Mouse (Mus musculus) midbrain, embryonic 11.5 days (tissue): ENCODE results near the gene Tlx3. TPM values are rescaled to one million over a fixed set of nuclear protein-coding genes. Genes with fewer than 3 reads are reported as not detected.

Experiments used
- ATAC-seq: fragments of 200-750 bp; cut with Nextera tagmentation; 2 replicates; pipeline ENCODE4 v1.8.0; 2017; ENCODE audit warnings: moderate TSS enrichment, moderate library complexity; ENCODE audit not compliant: low FRiP score
- DNase-seq: peaks from one replicate; pipeline ENCODE4 v3.0.0; 2015; ENCODE audit warnings: low spot score; ENCODE audit errors: missing footprints
- H3K27ac ChIP-seq: fragments of 300-500 bp; sonication (generic); 2 replicates; pipeline ENCODE4 v1.5.1; 2014; ENCODE audit warnings: low read depth, low read length
- H3K27me3 ChIP-seq: fragments of 300-500 bp; sonication (generic); 2 replicates; pipeline ENCODE4 v1.6.1; 2014; ENCODE audit warnings: mild to moderate bottlenecking, low read length, moderate library complexity, mixed read lengths; ENCODE audit not compliant: control insufficient read depth, insufficient read depth
- H3K36me3 ChIP-seq: fragments of 300-500 bp; sonication (generic); 2 replicates; pipeline ENCODE4 v1.6.1; 2014; ENCODE audit warnings: mild to moderate bottlenecking, low read length, moderate library complexity, mixed read lengths; ENCODE audit not compliant: control insufficient read depth, insufficient read depth
- H3K4me1 ChIP-seq: fragments of 300-500 bp; sonication (generic); 2 replicates; pipeline ENCODE4 v1.6.1; 2014; ENCODE audit warnings: low read length; ENCODE audit not compliant: control insufficient read depth, insufficient read depth
- H3K4me2 ChIP-seq: fragments of 300-500 bp; sonication (generic); 2 replicates; pipeline ENCODE4 v1.6.1; 2014; ENCODE audit warnings: mild to moderate bottlenecking, moderate library complexity
- H3K4me3 ChIP-seq: fragments of 300-500 bp; sonication (generic); 2 replicates; pipeline ENCODE4 v1.5.1; 2014; ENCODE audit warnings: low read depth, low read length
- H3K9ac ChIP-seq: fragments of 300-500 bp; sonication (generic); 2 replicates; pipeline ENCODE4 v1.6.1; 2014; ENCODE audit warnings: low read length
- H3K9me3 ChIP-seq: fragments of 300-500 bp; sonication (generic); 2 replicates; pipeline ENCODE4 v1.6.1; 2016; ENCODE audit warnings: low read length; ENCODE audit not compliant: control insufficient read depth
- WGBS: fragments of 180-500 bp; shearing (Covaris S2); extraction: QIAGEN DNeasy Blood & Tissue Kit; methylation state at CpG from one replicate; pipeline ENCODE4 v1.1.7; 2014; 5-methylcytosine and 5-hydroxymethylcytosine counted together
- polyA plus RNA-seq: library from polyadenylated mRNA; unstranded; fragments of >200 nt; fragmentation: Nextera tagmentation; extraction: Ambion mirVana; gene quantifications from 2 replicates; pipeline ENCODE4 v1.2.1, GENCODE M21; 2014

Tlx3 gene
- polyA plus RNA-seq, 1 experiment from 2014 or later, result 2.9 TPM

- H3K36me3 ChIP-seq, result no peaks in the 10 kb centered on the region
These were observed 3.3 kb downstream of the Tlx3 start for GRCm38 (mm10) chr11:33199906-33200763.

GRCm38 (mm10) chr11:33199117-33199514 lies 4.3 kb downstream of the Tlx3 start:
- no peak overlapping the region for H3K4me2 ChIP-seq
- no peak overlapping the region for H3K4me3 ChIP-seq
- peaks cover 29% of the 10 kb centered on the region for H3K4me1 ChIP-seq
- peaks cover 93% of the 10 kb centered on the region for H3K27me3 ChIP-seq
- no peak for ATAC-seq
- H3K9ac ChIP-seq, result no peak overlapping the region
- no peak overlapping the region for H3K27ac ChIP-seq
- H3K9me3 ChIP-seq, result no peaks in the 10 kb centered on the region; the same call in 1 of the 2 replicates
- WGBS, result 1% methylated on average over 15 of the region's 15 CpGs
- H3K36me3 ChIP-seq, result no peaks in the 10 kb centered on the region
- peak; percentile 97 for DNase-seq

More at GRCm38 (mm10) chr11:33199906-33200763, 3.3 kb downstream of the Tlx3 start:
- Histone ChIP-seq H3K4me2 (peak overlapping the region; percentile 52), H3K4me3 (peak overlapping the region; percentile 30), H3K27me3 (peaks cover 96% of the 10 kb centered on the region), H3K4me1 (peaks cover 33% of the 10 kb centered on the region), H3K27ac (no peak overlapping the region), H3K9ac (peak overlapping the region; percentile 30; the same call in 1 of the 2 replicates), H3K9me3 (no peaks in the 10 kb centered on the region; the same call in 1 of the 2 replicates)
- no peak for ATAC-seq
- DNase-seq, result peak; percentile 97
- 1% methylated on average over 44 of the region's 45 CpGs for WGBS

GRCm38 (mm10) chr11:33198351-33199116 lies 4.9 kb downstream of the Tlx3 start:
- Histone ChIP-seq H3K4me3 (no peak overlapping the region), H3K4me1 (peaks cover 28% of the 10 kb centered on the region), H3K27ac (no peak overlapping the region)

GRCm38 (mm10) chr11:33197673-33198072 lies 5.7 kb downstream of the Tlx3 start:
- Histone ChIP-seq H3K27ac (no peak overlapping the region), H3K4me2 (no peak overlapping the region), H3K4me3 (no peak overlapping the region), H3K4me1 (peaks cover 22% of the 10 kb centered on the region), H3K9ac (no peak overlapping the region), H3K27me3 (peaks cover 89% of the 10 kb centered on the region), H3K36me3 (no peaks in the 10 kb centered on the region), H3K9me3 (no peaks in the 10 kb centered on the region; the same call in 1 of the 2 replicates)
- WGBS, result 11% methylated on average over 15 of the region's 15 CpGs
- ATAC-seq, result no peak
- DNase-seq, result peak; percentile 95

More at GRCm38 (mm10) chr11:33198351-33199116, 4.9 kb downstream of the Tlx3 start:
- DNase-seq (peak; percentile 93), ATAC-seq (no peak)
- H3K9ac ChIP-seq, result no peak overlapping the region
- H3K36me3 ChIP-seq, result no peaks in the 10 kb centered on the region
- H3K9me3 ChIP-seq, result no peaks in the 10 kb centered on the region; the same call in 1 of the 2 replicates
- H3K4me2 ChIP-seq, result no peak overlapping the region
- WGBS, result 19% methylated on average over 22 of the region's 22 CpGs
- peaks cover 90% of the 10 kb centered on the region for H3K27me3 ChIP-seq

GRCm38 (mm10) chr11:33197133-33197514 lies 6.3 kb downstream of the Tlx3 start:
- H3K4me3 ChIP-seq, result no peak overlapping the region
- no peak overlapping the region for H3K27ac ChIP-seq
- H3K4me2 ChIP-seq, result no peak overlapping the region
- WGBS, result 24% methylated on average over 13 of the region's 13 CpGs
- ATAC-seq (no peak), DNase-seq (peak; percentile 92)
- peaks cover 83% of the 10 kb centered on the region for H3K27me3 ChIP-seq
- no peak overlapping the region for H3K9ac ChIP-seq
- peaks cover 18% of the 10 kb centered on the region for H3K4me1 ChIP-seq
- no peaks in the 10 kb centered on the region for H3K36me3 ChIP-seq
- H3K9me3 ChIP-seq, result no peaks in the 10 kb centered on the region; the same call in 1 of the 2 replicates

GRCm38 (mm10) chr11:33196447-33197132 lies 6.8 kb downstream of the Tlx3 start:
- peaks cover 18% of the 10 kb centered on the region for H3K4me1 ChIP-seq
- no peaks in the 10 kb centered on the region; the same call in 1 of the 2 replicates for H3K9me3 ChIP-seq
- H3K36me3 ChIP-seq, result no peaks in the 10 kb centered on the region
- H3K4me3 ChIP-seq, result no peak overlapping the region
- H3K27me3 ChIP-seq, result peaks cover 79% of the 10 kb centered on the region
- DNase-seq, result peak; percentile 97
- no peak overlapping the region for H3K9ac ChIP-seq
- no peak for ATAC-seq
- 7% methylated on average over 24 of the region's 24 CpGs for WGBS
- no peak overlapping the region for H3K27ac ChIP-seq
- no peak overlapping the region for H3K4me2 ChIP-seq

- DNase-seq (peak; percentile 90), ATAC-seq (no peak; the same call in 1 of the 2 replicates)
- Histone ChIP-seq H3K4me1 (peaks cover 11% of the 10 kb centered on the region), H3K27me3 (peaks cover 75% of the 10 kb centered on the region), H3K9me3 (no peaks in the 10 kb centered on the region; the same call in 1 of the 2 replicates), H3K4me2 (no peak overlapping the region), H3K27ac (no peak overlapping the region), H3K4me3 (no peak overlapping the region), H3K36me3 (no peaks in the 10 kb centered on the region), H3K9ac (no peak overlapping the region)
- 5% methylated on average over 25 of the region's 25 CpGs for WGBS
These were observed 7.6 kb downstream of the Tlx3 start for GRCm38 (mm10) chr11:33195531-33196446.

- WGBS, result 16% methylated on average over 7 of the region's 7 CpGs
- Histone ChIP-seq H3K27ac (no peak overlapping the region), H3K9me3 (no peaks in the 10 kb centered on the region; the same call in 1 of the 2 replicates), H3K9ac (no peak overlapping the region), H3K27me3 (peaks cover 67% of the 10 kb centered on the region), H3K36me3 (no peaks in the 10 kb centered on the region), H3K4me3 (no peak overlapping the region), H3K4me2 (no peak overlapping the region), H3K4me1 (peaks cover 4% of the 10 kb centered on the region)
- no peak for ATAC-seq
- DNase-seq, result peak; percentile 93
These were observed 8.3 kb downstream of the Tlx3 start for GRCm38 (mm10) chr11:33195061-33195460.
